Mouse (Mus musculus) mouse embryonic stem cell (cell line): Measurements from ENCODE around the gene Egln1.

Experiments
- in situ Hi-C, 2 experiments: fragments of 300-500 bp; cut with MboI; formaldehyde crosslinking; loops; 1 replicate in 1 of 2; 3 replicates in 1 of 2; pipeline ENCODE4 v1.14.3; 2019 to 2020; ENCODE audit warnings: low sequenced_read_pairs in 2 of 2, low pct_unique_long_range_greater_than_20kb in 1 of 2, mixed read lengths in 1 of 2; ENCODE audit not compliant: unreplicated experiment in 1 of 2

The Egln1 gene

DNA sequence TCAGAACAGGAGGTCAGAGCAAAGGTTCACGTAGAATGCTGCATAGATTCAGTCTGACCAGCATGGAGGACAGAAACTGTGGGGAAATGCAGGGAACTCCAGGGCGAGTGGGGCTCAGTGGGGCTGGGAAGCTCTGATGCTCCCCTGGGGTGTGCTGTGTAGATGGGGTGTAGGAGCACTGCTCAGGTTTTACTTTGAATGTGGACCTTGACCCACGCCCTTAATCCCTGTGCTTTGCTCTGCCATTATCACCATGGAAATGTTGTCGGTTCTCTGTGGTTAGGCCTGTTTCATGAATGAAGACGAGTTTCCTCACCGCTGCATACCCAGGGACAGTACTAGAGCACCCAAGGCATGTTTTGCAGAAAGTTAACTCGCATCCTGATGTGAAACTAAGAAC is 77.7 kb downstream of the Egln1 start:
- in situ Hi-C loops, result no loop called here

DNA sequence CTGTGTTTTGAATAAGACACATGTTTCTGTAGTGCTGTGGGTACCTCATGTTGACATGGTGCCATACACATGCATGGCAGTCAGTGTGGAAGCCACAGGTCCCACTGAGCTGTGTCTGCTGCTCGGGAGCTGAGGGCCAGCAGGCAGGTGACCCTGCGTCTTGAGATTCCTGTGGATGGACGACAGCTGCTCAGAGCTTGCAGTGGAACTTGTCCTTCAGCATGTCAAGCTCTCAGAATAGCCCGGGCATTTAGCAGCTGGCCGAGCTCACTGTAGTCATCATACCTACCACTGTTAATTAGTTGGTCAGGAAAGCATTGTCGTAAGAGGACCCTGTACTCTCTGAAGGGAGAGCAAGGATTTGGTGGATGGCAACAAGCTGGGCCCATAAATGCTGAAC is 79.4 kb downstream of the Egln1 start:
- in situ Hi-C loops, result no loop called here

DNA sequence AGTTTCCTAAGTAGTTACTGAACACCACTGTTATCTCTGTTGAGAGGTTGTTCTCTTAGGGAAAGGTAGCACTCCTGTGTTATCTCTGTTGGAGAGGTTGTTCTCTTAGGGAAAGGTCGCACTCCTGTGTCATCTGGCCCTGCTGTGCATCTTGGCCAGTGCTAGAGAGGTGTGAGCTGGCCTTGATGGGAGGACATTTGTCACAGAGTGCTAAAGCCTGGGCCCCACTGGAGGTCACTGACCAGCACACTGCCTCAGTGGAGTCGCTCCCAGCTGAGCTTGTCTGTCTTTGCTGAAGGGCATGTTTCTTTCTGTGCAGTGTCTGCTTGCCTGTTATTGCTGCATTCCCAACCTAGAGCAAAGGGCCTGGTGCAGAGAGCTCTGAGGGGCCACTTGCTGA is 82.0 kb downstream of the Egln1 start:
- in situ Hi-C loops, result no loop called here

DNA sequence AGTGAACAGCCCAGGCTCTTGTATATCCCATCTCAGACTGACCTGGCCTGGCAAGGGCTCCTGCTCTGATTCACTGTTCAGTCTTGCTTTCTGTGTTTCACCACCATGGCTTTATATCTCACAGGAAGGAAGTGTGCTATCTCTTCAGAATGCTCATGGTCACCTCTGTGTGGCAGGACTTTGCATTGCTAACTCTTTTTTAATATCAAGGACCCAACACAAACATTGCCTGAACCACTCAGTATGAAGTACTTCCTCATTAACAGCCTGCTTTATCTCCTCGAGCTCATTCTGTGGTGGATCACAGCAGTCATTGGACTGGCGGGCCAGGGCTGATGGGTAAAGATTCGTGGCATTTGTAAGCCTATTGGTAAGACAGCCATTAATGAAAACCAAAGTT is 82.5 kb downstream of the Egln1 start:
- in situ Hi-C loops, result no loop called here

- in situ Hi-C loops, result no loop called here
Measured at GRCm38 (mm10) chr8:124863729-124864128, 85.4 kb downstream of the Egln1 start.

DNA sequence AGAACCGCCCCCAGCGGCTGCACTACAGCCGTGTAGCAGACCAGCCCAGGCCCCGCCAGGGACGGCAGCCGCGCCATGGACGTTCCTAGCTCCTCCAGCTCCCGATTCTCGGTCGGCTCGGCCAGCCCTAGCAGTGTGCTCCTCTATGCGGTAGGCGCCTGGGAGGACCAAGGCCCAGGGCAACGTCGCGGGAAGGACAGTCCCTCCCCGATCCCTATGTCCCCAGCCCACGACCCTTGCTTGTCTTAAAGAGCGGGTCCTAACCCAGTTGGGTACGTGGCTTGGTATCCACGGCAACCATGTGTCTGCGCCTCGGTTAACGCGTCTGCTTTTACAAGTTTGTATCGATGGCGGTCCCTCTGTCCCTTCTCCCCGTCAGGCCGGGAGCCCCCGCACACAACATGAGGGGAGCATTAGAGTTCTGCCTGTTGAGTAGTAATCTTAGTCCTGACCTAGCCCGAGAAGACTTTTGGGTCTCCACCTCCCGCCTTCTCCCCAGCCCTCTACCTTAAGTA is 85.9 kb downstream of the Egln1 start:
- in situ Hi-C loops, result no loop called here

- in situ Hi-C loops, result no loop called here
Measured at GRCm38 (mm10) chr8:124862321-124863162, 86.6 kb downstream of the Egln1 start, which contains the start of the genes Gnpat and 2810004N23Rik. Gnpat (plus strand) TSS chr8:124863033. 2810004N23Rik (minus strand) TSS chr8:124863120.

DNA sequence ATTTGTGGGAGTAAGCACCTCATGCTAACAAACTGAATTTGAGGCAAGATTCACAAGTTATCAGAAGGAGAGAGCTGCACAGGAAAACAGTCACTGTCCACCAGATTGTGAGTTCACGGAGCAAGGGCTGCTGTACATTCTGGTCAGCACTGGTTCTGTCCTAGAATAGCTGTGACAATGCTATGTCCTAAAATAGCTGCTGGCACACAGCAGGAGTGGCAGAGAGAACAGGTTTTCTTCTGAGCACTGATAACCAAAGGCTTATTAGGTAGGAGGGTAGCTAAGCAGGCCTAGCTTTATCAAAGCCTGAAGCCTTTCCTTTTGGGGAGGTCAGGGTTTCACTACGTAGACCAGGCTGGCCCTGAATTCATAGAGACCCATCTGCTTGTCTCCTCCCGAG is 88.9 kb downstream of the Egln1 start:
- in situ Hi-C loops, result no loop called here

GRCm38 (mm10) chr8:124859466-124859865 is 89.7 kb downstream of the Egln1 start:
- in situ Hi-C loops, result no loop called here
